Mouse (Mus musculus) cerebellum, adult 9-10 months (tissue): ENCODE measurements around the gene Zfp583.
"Not testable (repeated sequence)": the region's sequence is repeated elsewhere in the genome, so short reads cannot be mapped to it uniquely, and the experiment has no call there.

ENCODE experiments used
- DNase-seq: peaks from one replicate; pipeline ENCODE4 v3.0.0; 2022

Zfp583 gene

DNA sequence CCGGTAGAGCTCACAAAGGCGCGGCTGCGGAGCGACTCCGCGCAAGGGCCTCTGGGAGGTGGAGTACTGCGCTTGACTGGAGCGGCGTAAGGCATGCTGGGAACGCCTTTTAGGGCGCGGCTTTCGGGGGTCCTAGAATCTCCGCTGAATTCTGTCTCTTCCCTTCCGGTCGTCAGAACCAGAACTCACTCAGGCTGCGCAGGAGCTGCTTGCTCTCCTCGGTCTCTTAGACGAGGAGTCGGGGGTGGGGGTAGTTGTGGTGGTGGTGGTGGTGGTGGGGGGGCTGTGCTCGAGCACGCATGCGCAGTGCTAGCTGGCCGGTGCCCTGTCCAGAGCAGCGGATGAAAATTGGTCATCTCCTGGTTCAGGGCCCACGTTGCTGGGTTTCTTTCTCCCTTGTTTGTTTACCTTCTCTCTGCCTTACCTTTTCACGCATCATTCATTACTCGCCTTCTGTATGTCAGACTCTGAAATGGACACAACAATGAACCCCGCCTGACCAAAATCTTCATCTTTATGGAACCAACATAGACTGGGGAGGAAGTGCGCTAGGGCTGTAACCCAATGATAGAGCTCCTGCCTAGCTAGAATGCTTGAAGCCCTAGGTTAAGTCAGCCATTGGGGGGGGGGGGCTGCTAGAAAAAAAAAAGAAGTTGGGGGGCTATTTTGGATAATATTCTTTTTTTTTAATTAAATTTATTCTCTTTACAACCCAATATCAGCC, at the start of gene Zfp583:
TSS of gene Zfp583 (minus strand) at position 53 of the 724 bp plus-strand sequence.
- DNase-seq, result peak; percentile 89

DNA sequence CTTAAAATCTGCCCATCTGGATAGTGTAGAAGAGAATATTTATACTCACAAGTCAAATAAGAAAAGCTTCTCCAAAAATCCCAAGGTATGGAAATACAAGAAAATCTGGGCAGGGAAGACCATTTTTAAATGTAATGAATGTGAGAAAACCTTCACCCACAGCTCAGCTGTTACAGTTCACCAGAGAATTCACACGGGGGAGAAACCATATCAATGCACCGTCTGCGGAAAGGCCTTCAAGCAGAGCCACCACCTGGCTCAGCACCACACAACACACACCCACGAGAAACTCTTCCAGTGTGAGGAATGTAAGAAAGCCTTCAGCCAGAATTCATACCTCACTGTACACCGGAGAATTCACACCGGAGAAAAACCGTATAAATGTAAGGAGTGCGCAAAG, 47.4 kb upstream of the Zfp583 start:
- no peak for DNase-seq

DNA sequence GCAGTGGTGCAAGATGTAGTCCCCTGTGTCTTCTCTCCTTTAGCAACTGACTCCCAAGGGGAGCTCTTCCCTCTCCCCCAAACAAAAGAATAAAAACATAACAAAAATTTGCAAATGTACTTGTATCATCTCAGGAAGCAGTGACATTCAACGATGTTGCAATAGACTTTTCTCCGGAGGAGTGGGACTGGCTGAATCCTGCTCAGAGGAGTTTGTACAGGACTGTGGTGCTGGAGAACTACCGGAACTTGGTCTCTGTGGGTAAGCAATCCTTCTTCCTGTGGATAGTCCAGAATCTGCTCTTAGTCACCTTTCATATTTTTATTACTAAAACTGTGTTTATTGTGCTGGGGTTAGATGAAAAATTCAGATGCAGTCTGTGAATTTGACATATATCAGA, 41.9 kb upstream of the Zfp583 start:
- DNase-seq, result no peak

DNA sequence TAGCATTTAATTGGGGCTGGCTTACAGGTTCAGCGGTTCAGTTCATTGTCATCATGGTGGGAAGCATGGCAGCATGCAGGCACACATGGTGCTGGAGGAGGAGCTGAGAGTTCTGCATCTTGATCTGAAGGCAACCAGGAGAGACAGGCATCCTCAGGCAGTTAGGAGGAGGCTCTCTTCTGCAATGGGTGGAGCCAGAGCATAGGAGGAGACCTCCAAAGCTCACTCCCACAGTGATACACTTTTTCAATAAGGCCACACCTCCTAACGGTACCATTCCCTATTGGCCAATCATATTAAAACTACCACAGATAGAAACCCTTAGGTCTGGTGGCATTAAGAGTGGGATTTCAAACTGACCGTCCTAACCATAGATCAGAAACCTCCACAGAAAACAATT, 38.4 kb upstream of the Zfp583 start:
- no peak for DNase-seq

DNA sequence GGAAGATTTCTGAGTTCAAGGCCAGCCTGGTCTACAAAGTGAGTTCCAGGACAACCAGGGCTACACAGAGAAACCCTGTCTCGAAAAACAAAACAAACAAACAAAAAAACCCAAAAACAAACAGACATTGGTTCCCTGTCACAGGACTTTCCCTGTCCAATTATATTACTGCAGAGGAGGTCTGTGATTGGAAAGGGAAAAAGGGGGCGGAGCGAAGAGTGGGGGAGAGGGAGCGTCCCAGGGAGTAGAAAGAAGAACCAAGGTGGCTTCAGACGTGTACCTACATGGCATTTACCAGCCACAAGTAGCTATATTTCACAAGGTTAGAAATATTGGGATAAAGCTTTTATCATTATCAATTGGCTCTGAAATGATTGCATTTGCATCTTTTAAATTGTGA, 37.1 kb upstream of the Zfp583 start:
- not testable (repeated sequence) for DNase-seq

DNA sequence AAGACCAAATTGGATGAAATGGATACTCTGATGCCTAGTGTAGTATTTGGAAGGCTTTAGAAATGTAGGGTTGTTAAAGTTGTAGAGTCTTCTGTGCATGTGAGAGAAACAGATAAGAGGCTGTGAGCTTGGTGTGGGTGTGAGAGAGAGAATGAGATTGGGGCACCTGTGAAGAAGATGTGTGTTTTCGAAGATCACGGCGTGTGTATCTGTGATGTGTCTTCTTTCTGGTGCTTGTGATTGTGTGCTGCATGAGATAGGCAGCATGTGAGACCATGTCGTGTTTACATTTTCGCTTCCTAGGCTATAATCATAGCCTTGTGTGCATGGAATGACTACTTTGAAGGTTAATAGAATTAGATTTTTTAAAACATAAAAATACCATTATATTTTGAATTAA, 36.1 kb upstream of the Zfp583 start:
- no peak for DNase-seq

DNA sequence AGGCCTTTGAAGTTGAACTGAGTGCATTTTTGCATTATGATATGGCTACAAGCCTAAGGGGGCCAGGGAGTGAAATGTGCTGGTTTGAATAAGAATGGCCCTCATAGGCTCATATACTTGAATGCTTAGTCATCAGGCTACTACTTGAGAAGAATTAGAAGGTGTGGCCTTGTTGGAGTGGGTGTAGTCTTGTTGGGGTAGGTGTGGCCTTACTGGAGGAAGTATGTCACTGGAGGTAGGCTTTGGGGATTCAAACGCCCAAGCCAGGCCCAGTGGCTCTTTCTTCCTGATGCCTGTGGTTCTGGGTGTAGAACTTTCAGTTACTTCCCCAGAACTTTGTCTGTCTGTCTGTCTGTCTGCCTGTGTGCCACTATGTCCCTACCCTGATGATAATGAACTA, 33.7 kb upstream of the Zfp583 start:
- DNase-seq, result no peak

DNA sequence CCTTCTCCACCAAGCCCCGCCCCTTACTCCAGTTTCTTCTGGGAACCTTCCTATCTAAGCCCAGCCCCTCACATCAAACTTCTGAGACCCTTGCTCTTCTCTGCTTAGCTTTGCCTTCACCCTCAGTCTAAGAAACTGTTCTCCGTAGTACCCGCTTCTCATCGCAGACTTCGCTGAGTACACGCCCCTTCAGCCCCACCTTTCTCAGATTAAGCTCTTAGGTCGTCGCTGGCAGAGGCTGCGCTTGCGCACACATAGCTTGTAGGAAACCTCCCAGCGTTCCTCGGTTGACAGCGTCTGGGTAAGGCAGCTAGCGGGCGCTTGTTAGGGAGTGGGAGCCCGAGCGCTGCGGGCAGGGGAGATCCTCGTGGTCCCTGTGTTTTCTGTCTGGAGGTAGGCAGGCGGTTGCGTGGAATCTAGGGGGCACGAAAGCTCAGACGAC, 32.0 kb upstream of the Zfp583 start, which contains the start of gene Zfp78:
TSS of gene Zfp78 (plus strand) at position 234 of the 442 bp plus-strand sequence.
- no peak for DNase-seq

DNA sequence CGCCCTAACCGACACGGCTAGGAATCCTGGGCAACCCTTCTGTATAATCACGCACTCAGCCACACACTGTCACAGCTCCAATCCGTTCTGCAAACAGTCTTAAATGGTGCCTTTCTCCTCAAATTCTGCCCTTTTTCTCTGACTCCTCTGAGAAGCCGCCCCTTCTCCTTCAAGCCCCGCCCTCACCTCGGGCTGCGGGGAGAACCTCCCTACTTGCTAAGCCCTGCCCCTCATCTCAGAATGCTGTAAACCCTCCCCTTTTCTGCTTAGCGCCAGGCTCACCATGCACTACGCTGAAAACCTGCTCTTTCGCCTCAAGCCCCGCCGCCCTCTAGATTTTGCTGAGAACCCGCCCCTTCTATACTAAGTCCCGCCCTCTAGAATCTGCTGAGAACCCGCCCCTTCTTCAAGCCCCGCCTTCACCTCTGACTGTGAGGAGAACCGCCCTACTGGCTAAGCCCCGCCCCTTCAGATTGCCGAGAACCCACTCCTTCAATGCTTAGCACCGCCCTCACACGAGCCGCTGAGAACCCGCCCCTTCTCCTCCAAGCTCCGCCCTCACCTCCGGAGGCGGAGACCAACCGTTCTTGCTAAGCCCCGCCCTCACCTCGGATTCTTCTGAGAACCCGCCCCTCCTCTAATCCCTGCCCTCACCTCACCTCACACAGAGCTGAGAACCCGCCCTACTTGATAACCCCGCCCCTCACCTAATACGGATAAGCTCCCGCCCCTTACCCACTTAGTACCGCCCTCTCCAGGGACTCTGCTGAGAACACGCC, 31.4 kb upstream of the Zfp583 start:
- DNase-seq, result peak; percentile 100

DNA sequence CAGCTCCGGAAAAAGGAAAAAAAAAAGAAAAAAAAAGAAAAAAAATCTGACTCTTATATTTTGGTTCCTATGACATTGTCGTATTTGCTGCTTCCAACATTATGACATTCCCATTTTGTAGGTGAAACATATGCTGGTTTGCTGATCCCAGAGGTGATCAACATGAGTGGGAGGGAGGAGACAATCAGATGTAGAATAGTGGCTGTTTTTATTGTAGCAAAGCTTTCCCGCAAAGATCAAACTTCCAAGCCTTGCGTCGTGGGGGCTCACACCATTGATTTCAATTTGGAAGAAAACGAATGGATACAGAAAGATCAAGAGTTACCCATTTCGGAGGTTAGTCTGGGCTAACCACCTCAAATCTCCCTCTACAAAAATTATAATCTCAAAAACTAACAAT, 30.7 kb upstream of the Zfp583 start:
- peak; percentile 75 for DNase-seq

DNA sequence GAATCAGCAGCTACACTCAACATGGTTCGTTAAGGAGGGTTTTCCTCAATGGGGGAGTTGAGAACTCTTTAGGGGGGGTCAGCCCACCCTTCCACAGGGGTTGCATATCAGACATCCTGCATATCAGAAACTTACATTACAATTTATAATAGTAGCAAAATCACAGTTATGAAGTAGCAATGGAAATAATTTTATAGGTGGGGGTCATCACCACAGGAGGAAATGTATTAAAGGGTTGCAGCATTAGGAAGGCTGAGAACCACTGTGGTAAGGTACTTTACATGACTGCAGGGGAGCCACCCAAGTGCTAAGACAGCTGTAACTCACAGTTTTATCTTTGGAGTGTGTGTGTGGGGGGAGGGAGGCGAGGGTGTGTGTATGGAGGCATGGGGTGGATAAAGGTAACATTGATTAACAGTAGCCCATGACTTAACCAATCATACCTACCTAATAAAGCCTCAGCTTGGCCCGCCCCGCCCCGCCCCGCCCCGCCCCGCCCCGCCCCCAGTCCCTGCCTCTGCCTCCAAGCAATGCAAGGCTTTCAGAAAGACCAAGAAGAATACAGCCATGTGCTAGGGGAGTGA, 29.5 kb upstream of the Zfp583 start:
- DNase-seq, result peak; percentile 63

DNA sequence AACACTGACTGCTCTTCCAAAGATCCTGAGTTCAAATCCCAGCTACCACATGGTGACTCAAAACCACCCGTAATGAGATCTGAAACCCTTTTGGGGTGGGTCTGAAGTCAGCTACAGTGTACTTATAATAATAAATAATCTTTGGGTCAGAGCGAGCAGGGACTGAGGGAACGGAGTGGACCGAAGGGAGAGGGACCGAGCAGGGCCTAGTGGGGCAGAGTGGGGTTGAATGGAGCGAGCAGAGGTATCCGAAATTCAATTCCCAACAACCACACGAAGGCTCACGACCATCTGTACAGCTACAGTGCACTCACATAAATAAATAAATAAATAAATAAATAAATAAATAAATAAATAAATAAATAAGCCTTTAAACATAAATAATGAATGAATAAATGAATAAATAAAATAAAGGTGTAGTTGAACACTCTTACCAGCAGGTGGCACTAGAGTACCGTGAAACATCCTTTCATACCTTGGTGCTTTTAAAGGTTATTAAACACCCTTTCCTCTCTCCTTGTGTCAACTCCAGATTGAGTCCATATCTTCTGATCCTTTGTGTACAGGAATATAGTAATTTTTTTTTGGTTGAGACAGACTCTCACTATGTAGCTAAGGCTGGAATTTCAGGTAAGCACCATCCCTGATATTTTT, 28.0 kb upstream of the Zfp583 start:
- peak; percentile 79 for DNase-seq

DNA sequence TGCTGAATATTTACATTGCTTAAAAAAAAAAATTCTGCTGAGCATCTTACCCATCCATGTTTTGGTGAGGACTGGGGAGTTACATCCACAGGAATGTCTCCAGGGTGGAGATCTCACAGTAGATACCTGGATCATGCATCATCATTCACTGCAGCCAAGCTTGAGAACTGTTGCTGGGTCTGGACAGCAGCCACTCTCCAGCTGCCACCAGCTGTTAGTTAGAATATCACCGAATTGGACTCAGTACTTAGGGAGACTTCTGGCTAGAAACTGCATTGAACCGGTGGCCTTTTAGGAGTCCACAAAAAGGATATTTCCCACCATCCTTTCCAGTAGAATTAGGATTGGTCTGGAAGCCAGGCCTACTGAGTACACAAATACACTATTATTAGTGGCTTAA, 27.0 kb upstream of the Zfp583 start:
- DNase-seq, result no peak

DNA sequence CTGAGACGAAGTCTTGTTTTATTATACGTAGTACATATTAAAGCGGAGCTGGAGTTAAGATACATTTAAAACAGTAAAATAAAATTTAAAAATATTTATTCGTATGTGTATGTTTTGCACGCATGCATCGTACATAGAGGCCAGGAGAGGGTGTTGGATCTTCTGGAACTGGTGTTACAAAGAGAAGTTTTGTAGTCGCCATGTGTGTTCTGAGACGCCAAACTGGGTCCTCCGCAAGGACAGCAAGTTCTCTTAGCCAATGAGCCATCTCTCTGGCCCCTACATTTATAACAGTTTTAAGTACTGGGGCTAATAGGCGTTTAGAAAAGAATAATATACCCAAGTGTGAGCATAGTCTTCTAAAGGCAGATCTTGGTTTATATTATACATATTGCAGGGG, 13.0 kb upstream of the Zfp583 start:
- peak; percentile 55 for DNase-seq

DNA sequence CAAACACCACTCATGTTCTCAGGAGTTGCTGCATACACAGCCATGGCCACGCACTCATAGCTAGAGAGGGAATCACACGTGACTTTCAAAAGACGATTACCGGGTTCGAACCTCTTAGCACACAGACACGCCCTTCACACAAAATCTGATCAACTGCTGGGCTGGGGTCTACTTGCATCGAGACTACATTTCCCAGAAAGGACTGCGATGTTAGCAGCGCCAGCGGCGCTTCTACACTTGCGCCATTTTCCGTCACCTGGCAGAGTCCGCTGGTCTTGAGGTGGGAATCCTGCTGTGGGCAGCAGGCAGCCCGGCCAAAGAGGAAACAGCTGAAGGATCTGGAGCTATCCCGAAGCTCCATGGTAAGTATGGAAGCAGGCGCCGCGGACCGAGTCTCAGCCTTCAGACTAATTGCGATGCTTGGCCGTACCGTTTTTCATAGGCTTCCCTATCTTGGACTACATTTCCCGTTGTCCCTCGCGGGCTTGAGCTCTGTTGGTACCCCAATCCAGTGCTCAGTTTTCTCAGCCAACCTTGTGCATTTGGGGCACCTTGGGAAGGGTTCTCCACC, 12.5 kb upstream of the Zfp583 start, which contains the start of gene Gm3854:
TSS of gene Gm3854 (plus strand) at position 259 of the 571 bp plus-strand sequence.
- peak; percentile 87 for DNase-seq

DNA sequence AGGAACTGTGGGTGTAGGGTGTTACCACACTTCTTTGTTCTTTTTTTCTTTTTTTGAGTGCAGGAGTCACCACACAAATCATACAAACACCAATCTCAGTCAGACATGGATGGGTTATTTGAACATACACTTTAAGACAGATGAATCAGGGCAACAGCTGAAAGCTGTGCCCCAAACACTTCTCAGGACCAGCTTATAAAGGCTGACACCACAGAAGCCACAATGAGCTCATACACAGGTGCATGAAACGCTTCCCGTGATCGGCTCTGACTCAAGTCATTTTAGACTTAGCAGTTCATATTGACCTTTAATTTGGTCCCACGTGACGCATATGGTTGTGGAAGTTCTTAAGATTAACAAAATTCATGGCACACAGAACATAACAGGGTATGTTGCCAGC, 8.8 kb upstream of the Zfp583 start:
- no peak for DNase-seq

DNA sequence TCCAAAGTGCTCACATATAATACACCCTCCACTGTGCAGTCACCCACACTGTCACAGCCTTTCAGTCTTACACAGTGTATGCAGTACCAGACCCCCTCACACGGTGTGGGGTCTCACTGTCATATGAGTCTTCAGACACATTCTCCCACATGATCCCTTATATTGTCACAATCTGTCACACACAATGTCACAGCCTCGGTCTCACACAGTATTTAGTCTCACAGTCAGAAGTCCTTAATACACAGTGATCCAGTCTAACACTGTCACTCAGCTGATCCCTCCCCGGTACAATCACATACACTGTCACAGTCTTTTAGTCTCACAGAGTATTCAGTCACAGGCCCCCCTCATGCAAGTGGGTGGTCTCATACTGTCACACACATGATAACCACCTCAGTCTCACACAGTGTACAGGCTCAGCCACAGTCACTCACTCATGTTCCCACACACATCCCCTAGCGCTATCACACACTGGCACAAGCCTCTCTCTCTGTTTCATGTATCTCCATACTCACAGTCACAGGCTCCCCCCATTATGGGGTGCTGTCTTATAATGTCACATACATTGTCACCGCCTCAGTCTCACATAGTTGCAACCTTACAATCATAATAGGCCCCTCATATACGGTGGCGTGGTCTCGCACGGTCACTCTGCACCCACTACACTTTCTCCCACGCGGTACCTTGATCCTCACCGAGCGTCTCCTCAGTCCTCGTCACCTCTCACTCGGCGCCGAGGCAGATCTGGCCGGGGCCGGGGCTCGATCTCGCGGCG, 440 bp downstream of the Zfp583 start:
- DNase-seq, result no peak

DNA sequence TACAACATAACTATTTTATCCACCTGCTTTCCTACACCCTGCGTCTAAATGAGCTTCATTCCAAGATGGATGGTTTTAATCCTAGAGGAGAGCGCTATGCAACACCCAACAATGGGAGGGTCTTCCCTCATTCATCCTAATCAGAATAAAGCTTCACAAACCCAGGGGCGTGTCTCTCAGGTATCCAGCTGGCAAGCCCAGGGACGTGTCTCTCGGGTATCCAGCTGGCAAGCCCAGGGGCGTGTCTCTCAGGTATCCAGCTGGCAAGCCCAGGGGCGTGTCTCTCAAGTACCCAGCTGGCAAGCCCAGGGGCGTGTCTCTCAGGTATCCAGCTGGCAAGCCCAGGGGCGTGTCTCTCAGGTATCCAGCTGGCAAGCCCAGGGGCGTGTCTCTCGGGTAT, 30.3 kb downstream of the Zfp583 start:
- not testable (repeated sequence) for DNase-seq

DNA sequence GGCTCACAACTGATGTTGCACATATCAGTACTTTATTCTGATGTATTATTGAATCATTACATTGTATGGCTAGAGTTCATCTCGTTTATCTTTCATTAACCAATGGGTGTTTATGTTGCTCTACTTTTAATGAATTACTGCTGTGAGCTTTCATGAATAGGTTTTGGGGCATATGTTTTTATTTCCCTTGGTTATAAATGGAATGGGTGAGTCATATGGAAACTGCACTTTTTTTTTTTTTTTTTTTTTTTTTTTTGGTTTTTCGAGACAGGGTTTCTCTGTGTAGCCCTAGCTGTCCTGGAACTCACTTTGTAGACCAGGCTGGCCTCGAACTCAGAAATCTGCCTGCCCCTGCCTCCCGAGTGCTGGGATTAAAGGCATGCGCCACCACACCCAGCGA, 40.0 kb downstream of the Zfp583 start:
- DNase-seq, result not testable (repeated sequence)

DNA sequence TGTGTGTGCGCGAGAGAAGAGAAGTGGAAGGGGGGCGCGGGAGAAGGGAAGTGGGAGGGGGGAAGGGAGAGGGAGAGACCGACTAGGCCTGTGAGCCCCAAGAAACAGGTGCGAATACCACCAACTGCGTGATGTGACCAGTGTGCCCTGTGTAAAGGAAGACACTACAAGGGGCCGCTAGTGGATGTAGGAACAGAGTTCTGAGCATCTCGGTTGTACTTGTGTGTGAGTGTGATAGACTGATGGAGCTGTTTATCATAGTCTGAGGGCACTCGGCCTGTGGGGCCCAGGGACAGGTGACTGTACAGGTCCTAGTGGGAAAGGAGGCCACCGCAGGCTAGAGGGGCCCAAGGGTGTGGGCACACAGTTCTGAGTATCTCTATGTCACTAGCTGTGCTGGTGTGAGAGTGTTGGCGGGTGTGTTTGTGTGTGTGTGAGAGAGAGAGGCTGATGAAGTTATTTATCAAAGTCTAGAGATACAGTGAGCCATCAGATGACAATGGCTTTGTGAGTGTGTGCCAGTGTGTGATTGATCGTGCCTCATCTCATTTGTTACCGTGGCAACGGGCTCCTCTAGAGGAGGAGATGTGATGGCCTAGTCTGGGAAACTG, 44.1 kb downstream of the Zfp583 start:
- peak; percentile 64 for DNase-seq

DNA sequence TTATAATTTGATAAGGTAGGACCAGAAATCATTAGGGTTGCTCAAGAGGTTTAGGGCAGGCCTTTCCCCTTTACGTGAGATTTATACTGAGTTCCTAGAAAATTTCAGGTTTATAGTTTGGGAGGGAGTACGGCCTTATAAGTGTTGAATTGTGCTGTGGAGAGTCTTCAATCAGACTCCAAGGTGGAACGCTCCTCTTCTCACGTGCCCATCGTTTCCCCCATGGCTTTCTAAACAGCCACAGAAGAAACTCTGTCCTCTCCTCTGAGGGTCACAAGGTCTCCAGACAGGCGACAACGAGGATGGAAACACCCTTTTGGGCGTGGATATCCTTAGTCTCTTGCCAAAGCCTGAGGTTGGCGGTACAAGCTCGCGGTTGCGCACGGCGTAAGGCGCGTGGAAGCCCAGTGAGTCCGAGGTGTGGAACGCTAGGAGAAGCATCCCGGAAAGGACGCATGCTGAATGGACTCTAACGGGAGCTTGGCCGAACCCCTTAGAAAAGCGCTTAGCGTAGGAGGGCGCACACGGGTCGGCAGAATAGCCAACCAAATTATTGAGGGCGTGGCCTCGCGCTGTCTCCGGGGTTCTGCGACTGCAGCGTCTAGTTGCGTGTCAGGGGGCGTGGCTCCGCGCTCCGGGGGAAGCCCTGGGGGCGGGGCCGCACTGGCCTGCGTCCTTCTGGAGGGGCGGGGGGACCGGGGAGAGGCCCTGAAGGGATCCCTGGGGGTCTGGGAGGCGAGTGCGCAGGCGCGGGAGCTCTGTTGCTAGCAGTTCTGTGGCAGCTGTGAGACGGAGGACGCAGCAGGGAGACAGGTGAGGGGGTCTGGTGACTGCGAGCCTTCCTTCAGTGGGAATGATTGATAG, 45.0 kb downstream of the Zfp583 start, which contains the start of gene Zfp667:
TSS of gene Zfp667 (plus strand) at position 738 of the 864 bp plus-strand sequence.
- peak; percentile 96 for DNase-seq
